Mouse (Mus musculus) megakaryocyte, embryonic 14.5 days (primary cell): ENCODE measurements at regions not wholly inside any gene's neighbourhood (a gene's known extent, or its start where the extent isn't known, plus 50 kb on each side); places are given as distances from the start of the nearest gene placed in this dataset.

Source experiments
- FLI1 ChIP-seq: IDR thresholded peaks from 2 replicates; pipeline ENCODE4 v1.6.1; 2012; ENCODE audit warnings: low read length, inconsistent platforms, mixed read lengths
- GATA1 ChIP-seq: IDR thresholded peaks from 3 replicates; pipeline ENCODE4 v1.6.1; 2012; ENCODE audit warnings: mixed read lengths, low read length, inconsistent platforms, borderline replicate concordance

DNA sequence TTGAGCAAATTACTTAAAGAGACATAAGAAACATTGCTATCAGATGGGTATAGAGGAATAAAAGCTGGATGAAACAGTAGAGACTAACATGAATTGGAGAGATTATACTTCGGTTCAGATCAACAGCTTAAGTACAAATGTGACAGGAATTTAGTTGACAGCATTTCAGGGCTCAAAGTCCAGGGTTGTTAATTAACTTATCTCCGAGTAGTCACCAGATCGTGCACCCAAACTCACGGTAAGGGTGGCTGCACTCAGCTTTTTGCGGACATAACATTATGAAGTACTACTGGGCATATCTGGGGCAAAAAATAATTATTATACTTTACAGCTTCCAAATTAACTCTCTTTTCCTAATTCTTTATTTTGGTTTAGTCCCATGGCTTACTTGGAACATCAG is 1409.3 kb upstream of the A1bg start:
- no peak for TF ChIP-seq GATA1
- no peak for TF ChIP-seq FLI1
